Mouse (Mus musculus) intestine, embryonic 14.5 days (tissue): Measurements from ENCODE around the gene Mettl25. TPM values are rescaled to one million over a fixed set of nuclear protein-coding genes. Genes with fewer than 3 reads are reported as not detected.

Experiments
- ATAC-seq: fragments of 200-750 bp; cut with Nextera tagmentation; replicated peaks from 2 replicates; pipeline ENCODE4 v1.8.0; 2017; ENCODE audit warnings: low read depth, moderate number of reproducible peaks, moderate TSS enrichment, moderate library complexity; ENCODE audit not compliant: low FRiP score, low TSS enrichment
- DNase-seq: peaks from one replicate; pipeline ENCODE4 v3.0.0-alpha.2; 2018; ENCODE audit warnings: low spot score
- H3K27ac ChIP-seq: fragments of 300-500 bp; sonication (generic); 2 replicates; pipeline ENCODE4 v1.5.1; 2014; ENCODE audit warnings: low read depth, mild to moderate bottlenecking, control low read depth
- H3K27me3 ChIP-seq: fragments of 300-500 bp; sonication (generic); replicated peaks from 2 replicates; pipeline ENCODE4 v1.6.1; 2014; ENCODE audit warnings: low read length, control low read depth; ENCODE audit not compliant: control insufficient read depth, insufficient read depth
- H3K36me3 ChIP-seq: fragments of 300-500 bp; sonication (generic); 2 replicates; pipeline ENCODE4 v1.6.1; 2014; ENCODE audit warnings: low read length, control low read depth; ENCODE audit not compliant: control insufficient read depth, insufficient read depth
- H3K4me1 ChIP-seq: fragments of 300-500 bp; sonication (generic); replicated peaks from 2 replicates; pipeline ENCODE4 v1.6.1; 2014; ENCODE audit warnings: low read length, control low read depth, mixed read lengths; ENCODE audit not compliant: control insufficient read depth, insufficient read depth
- H3K4me2 ChIP-seq: fragments of 300-500 bp; sonication (generic); 2 replicates; pipeline ENCODE4 v1.6.1; 2014; ENCODE audit warnings: low read length
- H3K4me3 ChIP-seq: fragments of 300-500 bp; sonication (generic); 2 replicates; pipeline ENCODE4 v1.5.1; 2014; ENCODE audit warnings: low read depth, low read length, control low read depth, mixed read lengths
- H3K9ac ChIP-seq: fragments of 300-500 bp; sonication (generic); 2 replicates; pipeline ENCODE4 v1.6.1; 2014; ENCODE audit warnings: mild to moderate bottlenecking, low read length
- H3K9me3 ChIP-seq: fragments of 300-500 bp; sonication (generic); 2 replicates; pipeline ENCODE4 v1.6.1; 2016; ENCODE audit warnings: low read length, control low read depth; ENCODE audit not compliant: control insufficient read depth
- WGBS: fragments of 180-500 bp; shearing (Covaris S2); extraction: QIAGEN DNeasy Blood & Tissue Kit; methylation state at CpG from one replicate; pipeline ENCODE4 v1.1.7; 2014; 5-methylcytosine and 5-hydroxymethylcytosine counted together
- polyA plus RNA-seq: library from polyadenylated mRNA; unstranded; fragments of >200 nt; fragmentation: Nextera tagmentation; extraction: Ambion mirVana; gene quantifications from 2 replicates; pipeline ENCODE4 v1.2.1, GENCODE M21; 2014

The Mettl25 gene
- polyA plus RNA-seq, result 14.1 and 17.1 TPM in 2 replicates

- Histone ChIP-seq H3K9ac (peak within 1 kb of the TSS; percentile 86), H3K4me3 (peak within 1 kb of the TSS; percentile 98), H3K36me3 (peaks cover 34% of the 10 kb centered on the region), H3K27ac (peak within 1 kb of the TSS; percentile 89), H3K4me1 (0 out of 2 replicates have a peak, but pooled peaks cover 8% of the 10 kb centered on the region), H3K27me3 (no peaks in the 10 kb centered on the region), H3K4me2 (peak within 1 kb of the TSS; percentile 83), H3K9me3 (no peaks in the 10 kb centered on the region)
- ATAC-seq (peak; percentile 99), DNase-seq (peak; percentile 99)
- 1% methylated on average over 88 of the region's 90 CpGs for WGBS
Measured at GRCm38 (mm10) chr10:105840928-105841888, at the start of gene Mettl25, which contains the start of gene Ccdc59. Gene Mettl25, minus strand, starts transcription at chr10:105841380. Gene Ccdc59, plus strand, starts transcription at chr10:105841067.

- no peak for DNase-seq
- Histone ChIP-seq H3K9ac (no peak overlapping the region), H3K27ac (no peak overlapping the region), H3K4me1 (no peaks in the 10 kb centered on the region), H3K27me3 (no peaks in the 10 kb centered on the region), H3K36me3 (no peaks in the 10 kb centered on the region), H3K4me3 (no peak overlapping the region), H3K4me2 (no peak overlapping the region), H3K9me3 (no peaks in the 10 kb centered on the region)
- WGBS, result 53% methylated on average over 4 of the region's 4 CpGs
- ATAC-seq, result no peak
Measured at GRCm38 (mm10) chr10:105867312-105867711, 26.1 kb upstream of the Mettl25 start.

GRCm38 (mm10) chr10:105851136-105851535, 10.0 kb upstream of the Mettl25 start:
- Histone ChIP-seq H3K27ac (no peak overlapping the region), H3K4me3 (no peak overlapping the region), H3K4me1 (no peaks in the 10 kb centered on the region), H3K9ac (no peak overlapping the region), H3K9me3 (no peaks in the 10 kb centered on the region), H3K4me2 (no peak overlapping the region), H3K36me3 (peaks cover 40% of the 10 kb centered on the region), H3K27me3 (no peaks in the 10 kb centered on the region)
- whole genome bisulfite sequencing, result 87% methylated on average over 4 of the region's 4 CpGs
- ATAC-seq, result no peak
- no peak for DNase-seq

DNA sequence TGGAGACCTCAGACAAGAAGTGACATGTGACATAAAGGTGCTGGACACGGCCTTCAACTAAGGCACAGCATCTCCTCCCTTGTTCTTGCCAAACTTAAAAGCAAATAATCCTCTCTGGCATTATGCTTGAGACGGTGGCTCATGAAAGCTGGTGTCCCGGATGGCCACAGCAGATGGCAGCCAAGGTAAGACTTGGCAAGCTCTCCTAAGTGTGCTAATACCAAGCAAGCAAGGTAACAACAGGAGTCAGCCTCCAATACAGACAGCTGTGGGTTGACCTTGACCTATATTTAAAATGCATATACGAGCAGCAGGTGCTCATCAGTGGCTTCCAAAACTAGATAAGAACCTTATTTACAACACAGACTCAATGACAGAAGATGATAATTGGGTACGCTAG, 9.1 kb upstream of the Mettl25 start:
- H3K4me2 ChIP-seq, result no peak overlapping the region
- no peak for ATAC-seq
- no peak overlapping the region for H3K27ac ChIP-seq
- H3K9me3 ChIP-seq, result no peaks in the 10 kb centered on the region
- no peaks in the 10 kb centered on the region for H3K27me3 ChIP-seq
- no peak for DNase-seq
- H3K9ac ChIP-seq, result no peak overlapping the region
- H3K36me3 ChIP-seq, result peaks cover 48% of the 10 kb centered on the region
- H3K4me3 ChIP-seq, result no peak overlapping the region
- H3K4me1 ChIP-seq, result no peaks in the 10 kb centered on the region
- 83% methylated on average over 5 of the region's 5 CpGs for WGBS

DNA sequence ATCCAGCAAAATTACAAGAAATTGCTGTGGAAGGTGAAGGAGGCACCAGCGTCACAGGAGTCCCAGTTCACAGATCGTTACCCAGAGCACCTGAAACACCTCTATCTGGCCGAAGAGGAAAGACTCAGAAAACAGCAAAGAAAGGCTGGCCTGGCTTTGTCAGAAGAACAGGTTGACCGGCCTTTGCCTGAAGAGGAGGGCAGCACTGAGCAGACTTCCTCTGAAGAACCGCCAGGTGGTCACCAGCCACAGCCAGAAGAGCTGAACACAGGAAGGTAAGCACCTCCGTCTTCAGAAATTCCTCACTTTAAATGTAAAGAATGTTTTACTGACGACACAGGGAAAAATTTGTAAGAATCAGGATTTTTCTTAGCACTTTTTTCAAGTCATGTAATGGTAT, 1.4 kb upstream of the Mettl25 start:
- H3K4me2 ChIP-seq, result peak overlapping the region; percentile 83
- 0 out of 2 replicates have a peak, but pooled peaks cover 8% of the 10 kb centered on the region for H3K4me1 ChIP-seq
- no peaks in the 10 kb centered on the region for H3K27me3 ChIP-seq
- DNase-seq (no peak), ATAC-seq (no peak)
- WGBS, result 82% methylated on average over 7 of the region's 7 CpGs
- no peak overlapping the region for H3K27ac ChIP-seq
- H3K9ac ChIP-seq, result no peak overlapping the region
- no peak overlapping the region; the same call in 1 of the 2 replicates for H3K4me3 ChIP-seq
- peaks cover 48% of the 10 kb centered on the region for H3K36me3 ChIP-seq
- no peaks in the 10 kb centered on the region for H3K9me3 ChIP-seq

DNA sequence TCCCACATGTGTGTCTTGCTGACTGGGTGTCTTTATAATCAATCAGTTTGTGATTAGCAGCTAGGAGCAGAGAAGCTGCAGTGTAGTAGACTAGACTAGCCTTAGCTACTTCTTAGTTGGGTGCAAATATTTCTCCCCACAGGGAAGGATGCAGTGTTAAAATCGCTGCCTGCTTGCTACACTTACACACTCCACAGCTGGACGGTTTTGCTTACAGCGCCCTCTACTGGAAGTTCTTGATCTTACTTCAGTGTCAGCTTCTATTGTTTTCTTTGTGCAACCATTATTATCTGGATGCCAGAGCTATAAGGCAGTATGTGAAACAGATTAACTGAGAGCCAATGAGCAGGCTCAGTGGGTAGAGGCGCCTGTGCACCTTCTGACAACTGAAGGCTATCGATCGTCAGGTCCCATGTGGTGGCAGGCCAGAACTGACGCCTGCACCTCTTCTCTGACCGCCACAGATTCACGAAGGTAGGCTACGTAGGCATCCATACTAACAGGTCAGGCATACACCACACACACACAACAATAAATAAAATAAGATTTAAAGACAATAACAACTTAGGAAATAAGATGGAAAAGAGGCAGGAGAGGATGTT, 6.5 kb downstream of the Mettl25 start:
- Histone ChIP-seq H3K27me3 (no peaks in the 10 kb centered on the region), H3K4me3 (no peak overlapping the region), H3K9me3 (no peaks in the 10 kb centered on the region), H3K27ac (no peak overlapping the region), H3K9ac (no peak overlapping the region), H3K4me1 (no peaks in the 10 kb centered on the region), H3K4me2 (no peak overlapping the region), H3K36me3 (peaks cover 10% of the 10 kb centered on the region; the same call in 1 of the 2 replicates)
- DNase-seq (no peak), ATAC-seq (no peak; the same call in 1 of the 2 replicates)
- WGBS, result 67% methylated on average over 10 of the region's 10 CpGs

GRCm38 (mm10) chr10:105806259-105807010, 34.7 kb downstream of the Mettl25 start:
- no peak for ATAC-seq

GRCm38 (mm10) chr10:105803461-105803860, 37.7 kb downstream of the Mettl25 start:
- no peaks in the 10 kb centered on the region; the same call in 1 of the 2 replicates for H3K4me1 ChIP-seq
- H3K27me3 ChIP-seq, result no peaks in the 10 kb centered on the region
- H3K9me3 ChIP-seq, result no peaks in the 10 kb centered on the region
- H3K4me3 ChIP-seq, result no peak overlapping the region
- no peak overlapping the region for H3K27ac ChIP-seq
- H3K4me2 ChIP-seq, result no peak overlapping the region
- ATAC-seq (no peak), DNase-seq (no peak)
- H3K36me3 ChIP-seq, result no peaks in the 10 kb centered on the region
- WGBS, result 93% methylated on average over 2 of the region's 2 CpGs
- no peak overlapping the region for H3K9ac ChIP-seq

More at GRCm38 (mm10) chr10:105806259-105807010, 34.7 kb downstream of the Mettl25 start:
- Histone ChIP-seq H3K9me3 (no peaks in the 10 kb centered on the region), H3K36me3 (no peaks in the 10 kb centered on the region), H3K27ac (no peak overlapping the region), H3K4me2 (no peak overlapping the region), H3K9ac (no peak overlapping the region), H3K4me1 (no peaks in the 10 kb centered on the region; the same call in 1 of the 2 replicates), H3K27me3 (no peaks in the 10 kb centered on the region), H3K4me3 (no peak overlapping the region)
- no peak for DNase-seq
- 59% methylated on average over 7 of the region's 7 CpGs for WGBS
